Mouse (Mus musculus) fibroblast of lung, adult 2 months (primary cell): ENCODE data around the gene Dusp1.
A peak's percentile ranks its signal among the peaks of the same experiment; 100 is the strongest.

ENCODE experiments used
- DNase-seq: peaks from one replicate; pipeline ENCODE4 v3.0.0-alpha.2; 2011; ENCODE audit warnings: low read depth

The Dusp1 gene

DNA sequence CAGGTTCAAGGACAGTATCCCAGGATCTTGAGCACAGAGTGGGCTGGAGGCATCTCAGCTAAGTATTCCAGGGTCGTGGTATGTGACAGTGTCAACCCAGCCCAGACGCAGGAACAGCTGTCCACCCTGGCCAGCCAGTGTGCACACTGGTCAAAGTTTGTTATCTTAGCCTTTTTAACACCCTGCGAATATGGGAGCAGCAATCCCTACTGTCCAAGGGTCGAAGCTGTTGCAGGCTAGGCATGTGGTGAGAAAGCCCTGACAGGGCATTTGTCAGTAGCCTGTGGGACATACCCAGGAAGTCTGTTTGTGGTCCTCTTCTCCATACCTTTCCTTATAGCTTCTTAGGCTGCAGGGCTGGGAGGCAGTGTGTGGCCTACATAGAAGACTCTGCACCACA lies 22.1 kb upstream of the Dusp1 start:
- DNase-seq, result no peak

- no peak for DNase-seq
These were observed 21.7 kb upstream of the Dusp1 start for GRCm38 (mm10) chr17:26583606-26584005.

DNA sequence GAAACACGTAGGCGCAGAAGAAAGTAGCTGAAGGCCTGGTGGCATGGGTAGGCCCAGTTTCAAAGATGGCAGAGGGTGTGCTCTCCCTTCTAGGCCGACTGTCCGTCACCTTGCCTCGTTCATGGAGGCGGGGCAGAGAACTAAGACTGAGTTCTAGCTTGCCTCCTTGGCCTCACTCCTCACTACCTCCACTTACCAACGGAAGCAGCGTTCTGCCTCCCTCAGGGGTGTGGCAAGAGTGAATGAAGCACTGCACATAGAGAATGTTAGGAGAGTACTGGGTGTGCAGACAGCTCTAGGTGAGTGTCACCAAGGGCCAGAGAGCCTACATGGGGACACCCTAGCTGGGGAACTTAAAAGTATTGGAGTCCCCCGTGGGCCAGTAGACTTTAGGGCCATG lies 21.1 kb upstream of the Dusp1 start:
- no peak for DNase-seq

- peak; percentile 83 for DNase-seq
These were observed 20.4 kb upstream of the Dusp1 start for GRCm38 (mm10) chr17:26582297-26582696.

- no peak for DNase-seq
These were observed 19.0 kb upstream of the Dusp1 start for GRCm38 (mm10) chr17:26580873-26581401.

GRCm38 (mm10) chr17:26579396-26579795 lies 17.5 kb upstream of the Dusp1 start:
- DNase-seq, result no peak

DNA sequence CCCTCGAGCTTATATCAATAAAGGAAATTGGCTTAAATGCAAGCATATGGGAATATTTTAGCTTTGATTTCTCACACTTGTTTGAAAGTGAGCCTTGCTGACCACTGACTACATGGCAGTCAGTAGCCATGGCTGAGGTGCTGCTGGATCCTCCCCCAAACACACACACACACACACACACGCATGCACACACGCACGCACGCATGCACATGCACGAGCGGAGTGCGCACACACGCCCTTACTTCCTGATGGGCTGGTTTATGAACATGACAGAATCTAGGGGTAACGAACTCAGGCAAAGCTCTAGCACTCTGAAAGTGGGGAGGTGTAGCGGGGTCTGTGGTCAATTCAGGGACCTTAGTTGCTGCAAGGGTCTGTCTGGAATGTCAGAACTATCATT lies 16.8 kb upstream of the Dusp1 start:
- DNase-seq, result no peak

DNA sequence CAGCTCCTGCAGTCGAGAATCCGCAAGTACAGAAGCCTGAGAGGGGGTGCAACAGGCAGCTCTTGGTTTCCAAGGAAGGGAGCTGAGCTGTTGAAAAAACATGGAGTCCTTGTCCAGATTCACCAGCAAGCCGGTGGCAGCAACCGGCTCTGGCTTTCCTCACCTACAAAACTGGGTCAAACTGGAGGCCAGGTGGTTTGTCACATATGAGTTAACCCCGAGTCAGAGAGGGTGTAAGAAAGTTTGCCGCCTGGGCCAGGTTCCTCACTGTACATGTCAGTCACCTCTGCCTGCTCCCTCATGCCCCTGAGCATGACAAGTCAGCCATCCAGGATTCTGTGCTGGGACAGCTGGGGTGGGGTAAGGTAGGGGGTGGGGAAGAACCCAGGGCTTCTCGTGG lies 16.2 kb upstream of the Dusp1 start:
- no peak for DNase-seq

DNA sequence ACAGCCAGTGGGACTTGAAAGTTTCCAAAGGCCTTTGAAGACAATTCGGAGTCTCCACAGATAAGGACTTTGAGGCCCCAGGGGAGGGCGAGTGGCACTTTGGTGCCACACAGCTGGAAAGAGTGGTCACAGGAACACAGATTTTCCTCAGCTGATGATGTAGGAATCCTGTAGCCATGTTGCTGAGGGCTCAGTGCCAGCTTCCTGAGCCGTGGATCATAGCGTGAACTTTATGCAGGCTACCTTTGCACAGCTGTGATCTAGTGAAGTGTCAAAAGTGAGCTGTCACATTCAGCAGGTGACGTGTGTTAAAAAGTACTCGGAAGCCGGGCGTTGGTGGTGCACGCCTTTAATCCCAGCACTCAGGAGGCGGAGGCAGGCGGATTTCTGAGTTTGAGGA lies 15.4 kb upstream of the Dusp1 start:
- no peak for DNase-seq

DNA sequence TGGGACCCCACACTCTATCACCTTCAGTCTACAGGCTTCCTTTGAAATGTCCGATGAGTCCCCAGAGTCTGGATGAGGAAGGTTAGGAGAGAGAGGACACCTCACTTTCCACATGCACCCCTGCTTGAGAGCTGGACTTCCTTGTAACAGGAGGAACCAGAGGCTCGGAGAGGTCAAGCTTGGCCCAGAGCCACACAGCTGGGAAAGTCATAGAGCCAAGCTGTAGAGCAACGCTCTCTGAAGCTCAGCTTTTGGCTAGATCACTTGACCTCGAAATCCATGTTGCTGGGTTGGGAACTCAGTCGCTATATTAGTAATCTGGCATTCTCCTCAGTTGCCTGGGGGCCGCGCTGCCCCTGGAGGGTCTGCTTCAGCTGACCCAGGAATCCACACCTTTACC lies 14.9 kb upstream of the Dusp1 start:
- no peak for DNase-seq

DNA sequence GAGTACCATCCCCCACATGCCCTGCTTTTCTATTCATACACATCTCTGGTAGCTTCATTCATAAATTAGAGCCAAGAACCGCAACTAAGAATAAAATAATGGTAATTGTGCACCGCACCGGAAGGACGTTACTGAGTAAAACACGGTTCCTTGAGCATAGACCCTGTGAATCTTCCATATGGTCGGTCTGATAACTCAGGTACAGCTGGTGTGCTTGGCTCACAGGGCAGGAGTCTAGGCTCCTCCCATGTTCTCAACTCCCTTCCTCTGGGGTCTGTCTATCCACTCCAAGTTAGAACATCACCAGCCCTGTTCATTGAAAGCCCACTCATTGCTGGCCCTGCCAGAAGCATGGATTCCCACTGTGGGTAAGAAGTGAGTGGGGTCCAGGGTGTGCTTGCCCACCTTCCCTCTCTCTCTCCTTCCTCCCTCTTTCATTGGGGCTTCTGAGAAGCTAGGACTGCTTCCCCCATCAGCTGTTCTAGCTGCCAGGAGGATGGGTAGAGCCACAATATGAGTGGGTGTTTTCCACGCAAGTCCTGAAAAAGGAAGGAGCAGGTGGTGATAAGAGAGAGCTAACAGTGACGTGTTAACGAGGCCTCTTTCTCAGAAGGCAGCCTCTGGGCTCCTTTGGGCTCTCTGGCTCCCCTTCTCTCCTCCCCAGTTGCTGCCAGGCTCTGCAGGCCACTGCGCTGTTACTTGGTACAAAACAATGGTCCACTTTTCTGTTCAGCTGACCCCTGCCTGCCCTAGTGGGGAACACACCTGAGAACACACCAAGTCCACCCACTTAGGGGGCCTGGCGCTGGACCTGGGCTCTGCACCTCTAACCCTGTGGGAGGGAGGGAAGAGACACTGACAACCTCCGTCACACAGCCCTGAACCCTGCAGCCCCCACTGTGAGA lies 14.1 kb upstream of the Dusp1 start:
- DNase-seq, result no peak

GRCm38 (mm10) chr17:26574701-26575100 lies 12.8 kb upstream of the Dusp1 start:
- DNase-seq, result no peak

DNA sequence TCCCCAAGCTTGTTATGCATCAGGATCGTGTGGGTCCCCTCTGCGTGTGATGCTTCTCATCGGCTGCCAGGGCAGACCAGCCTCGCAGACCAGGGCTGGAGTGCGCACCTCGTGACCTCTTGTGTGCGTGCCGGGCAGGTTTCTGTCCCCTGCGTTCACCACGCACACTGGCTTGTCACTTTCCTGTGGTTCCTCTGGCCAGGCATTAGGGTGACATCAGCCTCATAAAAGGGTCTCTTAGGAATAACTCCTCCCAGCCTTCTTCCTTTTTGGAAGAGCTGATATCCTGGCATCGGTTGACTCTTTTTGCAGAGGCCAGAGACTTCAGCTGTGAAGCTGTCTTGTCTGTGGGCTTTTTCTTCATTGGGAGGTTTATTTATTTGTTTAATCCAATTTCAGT lies 12.2 kb upstream of the Dusp1 start:
- no peak for DNase-seq

DNA sequence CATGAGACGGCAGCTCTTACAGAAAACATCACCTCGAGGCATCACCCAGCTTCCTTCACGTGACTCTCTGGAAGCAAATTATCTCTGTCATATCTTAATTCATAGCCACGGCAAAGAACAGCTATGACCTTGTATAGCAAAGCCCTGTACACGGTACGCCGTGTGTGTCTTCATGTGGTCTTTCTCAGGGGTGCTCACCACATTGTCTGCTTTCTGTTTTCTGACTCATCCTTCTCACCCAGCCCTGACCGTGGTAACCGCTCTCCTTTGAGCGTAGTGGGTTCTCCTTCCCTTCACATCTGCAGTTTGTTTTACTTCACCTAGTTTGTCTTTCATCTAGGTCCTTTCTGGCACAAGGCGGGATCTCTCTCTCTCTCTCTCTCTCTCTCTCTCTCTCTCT lies 10.3 kb upstream of the Dusp1 start:
- no peak for DNase-seq

GRCm38 (mm10) chr17:26571377-26571776 lies 9.4 kb upstream of the Dusp1 start:
- DNase-seq, result no peak

GRCm38 (mm10) chr17:26570651-26571118 lies 8.8 kb upstream of the Dusp1 start:
- DNase-seq, result no peak

DNA sequence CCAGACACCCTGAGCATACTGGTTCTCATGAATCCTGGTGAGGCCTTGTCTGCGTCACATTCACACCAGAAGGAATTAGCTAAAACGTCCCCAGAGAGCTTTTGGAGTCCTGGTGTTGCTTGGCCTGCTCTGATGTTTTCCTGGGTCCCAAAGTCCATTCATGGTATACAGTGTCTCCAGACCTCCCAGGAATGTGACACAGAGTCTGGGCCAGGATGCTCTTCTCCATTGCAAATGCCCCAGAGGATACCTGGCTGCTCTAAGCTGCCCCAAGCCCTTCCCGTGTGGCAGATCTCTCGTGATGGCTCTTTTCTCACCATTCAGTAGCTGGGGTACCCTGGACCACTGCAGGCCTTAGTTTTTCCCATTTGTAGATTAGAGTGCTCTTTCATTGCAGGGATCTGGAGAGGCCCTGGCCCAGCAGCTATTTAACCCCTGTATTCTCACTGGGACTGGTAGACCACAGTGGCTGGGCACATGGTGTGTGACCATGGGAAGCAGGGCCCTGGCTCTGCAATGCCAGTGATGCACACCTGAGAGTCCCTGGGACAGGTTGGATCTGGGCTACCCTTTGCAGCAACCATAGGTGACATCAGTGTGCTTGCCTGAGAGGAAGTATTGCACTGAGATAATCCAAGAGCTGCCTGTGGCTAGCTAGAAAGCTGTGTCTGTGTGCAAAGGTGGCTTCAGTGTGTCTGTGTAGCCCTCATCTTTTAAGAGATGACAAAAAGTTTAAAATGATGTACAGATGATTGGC lies 7.8 kb upstream of the Dusp1 start:
- DNase-seq, result no peak

- DNase-seq, result no peak
These were observed 5.9 kb upstream of the Dusp1 start for GRCm38 (mm10) chr17:26567818-26568173.

DNA sequence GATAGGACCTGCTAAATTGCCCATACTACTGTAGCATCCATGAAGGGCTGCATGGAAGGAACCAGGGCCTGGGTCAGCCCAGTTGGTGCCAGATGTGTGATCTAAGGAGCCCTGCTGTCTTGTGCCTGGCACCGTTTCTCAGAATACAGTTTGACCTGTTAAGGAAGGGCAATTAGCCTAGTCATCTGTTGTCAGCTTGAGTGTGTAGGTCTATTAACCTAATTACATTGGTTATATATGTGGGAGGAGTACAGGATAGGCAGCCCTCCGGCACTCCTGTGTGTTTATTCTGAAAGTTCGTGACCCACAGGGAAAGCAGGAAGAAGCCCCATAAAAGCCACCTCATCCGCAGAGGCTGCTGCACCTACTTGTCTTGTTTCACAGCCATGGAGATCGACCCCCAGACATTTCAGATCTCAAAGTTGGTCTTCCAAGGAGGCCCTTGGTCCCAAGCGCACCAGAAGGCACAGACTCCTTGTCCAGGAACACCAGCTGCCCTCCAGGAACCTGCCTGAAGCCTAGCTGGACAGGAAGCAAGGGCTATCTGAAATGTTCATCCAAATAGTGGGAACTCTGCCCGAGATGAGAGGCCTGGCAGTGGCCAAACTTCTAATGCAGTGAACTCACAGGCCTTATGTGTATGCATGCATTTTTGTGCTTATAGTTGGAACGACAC lies 5.4 kb upstream of the Dusp1 start:
- DNase-seq, result no peak

- no peak for DNase-seq
These were observed 2.5 kb upstream of the Dusp1 start for GRCm38 (mm10) chr17:26564439-26564838.

GRCm38 (mm10) chr17:26563476-26563875 lies 1.5 kb upstream of the Dusp1 start:
- DNase-seq, result no peak

DNA sequence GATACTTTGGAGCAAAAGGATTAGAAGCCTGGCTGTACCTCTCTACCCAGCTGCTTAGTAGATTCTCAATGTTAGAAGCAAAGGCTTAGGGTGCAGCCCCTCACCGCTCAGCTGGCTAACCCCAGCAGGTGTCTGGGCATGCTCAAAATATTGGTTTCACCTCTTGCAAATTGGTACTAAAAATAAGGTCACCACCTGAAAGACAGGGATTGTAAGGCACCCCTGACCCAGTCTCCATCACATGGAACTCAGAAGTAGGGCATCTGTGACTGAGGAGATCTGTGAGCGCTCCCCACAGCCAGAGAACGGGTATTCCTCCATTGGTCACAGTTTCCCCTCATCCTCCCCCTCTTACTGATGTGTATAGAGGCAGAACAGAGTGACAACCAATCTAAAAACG lies 364 bp upstream of the Dusp1 start:
- DNase-seq, result no peak

DNA sequence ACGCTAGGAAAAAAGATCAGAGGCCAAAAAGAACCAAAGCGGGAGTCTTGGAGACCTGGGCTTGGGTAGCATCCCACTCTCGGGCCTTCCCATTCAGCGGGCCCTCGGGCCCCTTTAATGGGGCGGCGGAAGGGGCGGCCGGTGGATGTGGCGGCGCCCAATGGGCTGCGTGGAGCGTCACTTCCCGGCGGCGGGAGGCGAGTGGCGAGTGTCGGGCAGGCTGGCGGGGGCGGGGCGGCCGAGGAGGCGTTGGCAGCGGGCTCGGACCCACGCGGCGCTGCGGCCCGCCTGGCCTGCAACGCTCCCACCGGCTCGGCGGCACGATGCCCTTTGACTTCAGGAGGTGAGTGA lies 663 bp downstream of the Dusp1 start, which contains the start of gene Ergic1:
Gene Ergic1, plus strand, starts transcription at position 200 of the 351 bp plus-strand sequence.
- DNase-seq, result no peak
